Mouse (Mus musculus) inflammation-experienced regulatory T-cells, adult 16 weeks (primary cell): Measurements from ENCODE around the gene Lrrc29. TPM values are rescaled to one million over a fixed set of nuclear protein-coding genes. Genes with fewer than 3 reads are reported as not detected.

Experiments used
- polyA plus RNA-seq: library from polyadenylated mRNA; unstranded; fragments of 100-300 nt; shearing (Covaris generic); gene quantifications from one replicate; pipeline ENCODE4 v1.2.1, GENCODE M21; 2017

The Lrrc29 gene
- polyA plus RNA-seq = 3.6 TPM

DNA sequence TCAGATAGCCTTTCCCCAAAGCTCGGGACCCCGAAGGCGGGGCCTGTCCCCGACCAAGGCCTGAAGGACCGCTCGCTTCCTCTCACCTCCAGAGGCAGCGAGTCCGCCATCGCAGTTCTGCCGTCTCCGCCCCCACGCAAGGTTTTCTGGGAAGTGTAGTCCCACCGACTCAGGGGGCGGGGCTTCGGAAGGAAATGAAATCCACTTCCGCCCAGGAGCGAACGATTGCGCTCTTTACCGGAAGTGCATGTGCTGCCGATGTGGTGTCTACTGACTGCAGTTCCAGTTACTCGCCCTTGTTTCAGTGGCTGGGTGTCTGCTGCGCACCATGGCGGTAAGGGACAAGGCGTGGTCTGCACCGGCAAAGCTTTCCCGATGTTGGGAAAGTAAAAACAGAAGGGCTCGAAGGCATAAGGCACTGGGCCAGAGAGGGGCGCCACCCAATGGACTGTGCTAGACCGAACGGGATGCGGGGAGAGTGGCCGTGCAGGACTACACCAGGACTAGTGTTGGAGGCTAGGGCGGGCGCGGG lies at the start of gene Lrrc29, which contains the start of gene Tmem208:
Lrrc29 (minus strand) TSS at position 138 of the 532 bp plus-strand sequence.
Tmem208 (plus strand) TSS at position 214 of the 532 bp plus-strand sequence.

GRCm38 (mm10) chr8:105373032-105373431 lies 47.0 kb upstream of the Lrrc29 start, which contains the start of gene Plekhg4:
Gene Plekhg4 (plus strand): TSS chr8:105373274.

GRCm38 (mm10) chr8:105348450-105349095 lies 22.5 kb upstream of the Lrrc29 start, which contains the start of gene Slc9a5:
Gene Slc9a5 (plus strand): TSS chr8:105348843.

GRCm38 (mm10) chr8:105347428-105348221 lies 21.5 kb upstream of the Lrrc29 start, which contains the start of gene Fhod1:
Gene Fhod1 (minus strand): TSS chr8:105347953.

DNA sequence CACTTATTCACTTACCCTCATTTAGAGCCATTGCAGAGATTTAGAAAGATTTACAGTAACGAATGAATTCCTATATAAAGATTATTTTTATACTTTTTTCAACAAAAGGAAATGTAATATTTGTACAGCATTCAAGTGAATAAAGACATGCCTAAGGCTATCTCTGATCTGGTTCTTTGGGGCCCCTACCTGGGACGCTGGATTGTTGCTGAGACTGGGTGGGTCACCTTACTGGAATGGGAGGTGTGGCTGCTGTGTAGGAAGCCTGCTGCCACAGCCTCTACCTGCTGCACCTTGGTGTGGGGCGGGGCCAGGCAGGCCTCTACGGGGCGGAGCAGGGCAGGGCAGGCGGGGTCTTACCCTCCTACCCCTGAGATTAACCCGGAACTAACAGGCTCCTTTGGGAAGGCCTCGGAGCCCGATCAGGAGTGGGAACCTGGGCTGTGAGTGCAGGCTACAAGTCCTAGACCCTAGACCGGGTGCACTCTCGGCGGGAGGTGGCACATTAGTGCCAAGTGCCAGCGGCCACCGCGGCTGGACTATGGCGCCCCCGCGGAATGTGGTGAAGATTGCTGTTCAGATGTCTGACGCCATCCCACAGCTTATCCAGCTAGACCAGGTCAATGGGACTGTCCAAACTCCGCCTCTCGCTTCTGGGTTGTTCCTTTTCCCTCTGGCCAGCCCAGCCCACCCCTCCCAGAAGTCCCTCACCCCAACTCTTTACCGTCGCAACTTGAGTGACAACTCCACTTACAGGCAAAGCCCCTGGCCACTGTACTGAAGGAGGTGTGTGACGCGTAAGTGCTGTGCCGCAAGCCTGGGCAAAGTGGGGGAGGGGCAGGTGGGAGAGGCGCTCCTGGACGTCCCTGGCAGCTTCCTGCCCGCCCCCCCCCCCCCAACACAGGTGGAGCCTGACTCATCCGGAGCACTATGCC lies 20.6 kb downstream of the Lrrc29 start, which contains the start of gene Elmo3:
Elmo3 (plus strand) TSS at position 391 of the 935 bp plus-strand sequence.

GRCm38 (mm10) chr8:105297511-105298192 lies 28.4 kb downstream of the Lrrc29 start, which contains the start of gene E2f4:
Gene E2f4 (plus strand): TSS chr8:105297663.

GRCm38 (mm10) chr8:105295895-105296573 lies 30.0 kb downstream of the Lrrc29 start, which contains the start of gene Exoc3l:
Gene Exoc3l (minus strand): TSS chr8:105296101.

DNA sequence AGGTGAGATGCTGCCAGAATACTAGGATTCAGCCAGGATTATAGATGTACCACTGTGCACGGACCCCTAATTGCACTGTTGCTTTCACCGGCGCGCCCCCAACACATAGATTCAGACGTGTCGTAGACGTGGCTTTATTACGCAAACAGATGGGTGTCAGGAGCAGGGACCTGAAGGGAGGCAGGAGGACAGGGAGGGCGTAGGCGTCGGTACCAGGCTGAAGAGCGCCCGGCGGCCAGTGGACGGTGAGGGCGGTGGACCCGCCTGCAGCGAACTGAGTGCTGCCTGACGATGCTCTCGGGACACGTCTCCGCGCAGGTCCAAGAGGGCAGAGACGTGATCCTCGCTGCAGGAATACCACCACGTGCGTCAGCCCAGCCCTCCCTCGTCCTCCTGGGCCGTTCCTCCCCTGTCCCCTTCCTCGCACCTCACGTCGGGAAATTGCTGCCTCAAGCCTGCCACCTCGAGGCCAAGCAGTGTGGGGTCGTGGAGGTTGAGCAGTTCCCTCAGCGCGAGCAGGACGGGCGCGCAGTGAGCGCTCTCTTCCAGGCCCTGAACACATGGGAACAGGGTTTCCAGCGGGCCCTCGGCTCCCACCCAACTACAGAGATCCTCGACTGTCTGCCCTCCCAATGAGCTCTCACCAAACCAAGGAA lies 36.1 kb downstream of the Lrrc29 start, which contains the start of gene 4931428F04Rik:
4931428F04Rik (minus strand) TSS at position 60 of the 656 bp plus-strand sequence.

DNA sequence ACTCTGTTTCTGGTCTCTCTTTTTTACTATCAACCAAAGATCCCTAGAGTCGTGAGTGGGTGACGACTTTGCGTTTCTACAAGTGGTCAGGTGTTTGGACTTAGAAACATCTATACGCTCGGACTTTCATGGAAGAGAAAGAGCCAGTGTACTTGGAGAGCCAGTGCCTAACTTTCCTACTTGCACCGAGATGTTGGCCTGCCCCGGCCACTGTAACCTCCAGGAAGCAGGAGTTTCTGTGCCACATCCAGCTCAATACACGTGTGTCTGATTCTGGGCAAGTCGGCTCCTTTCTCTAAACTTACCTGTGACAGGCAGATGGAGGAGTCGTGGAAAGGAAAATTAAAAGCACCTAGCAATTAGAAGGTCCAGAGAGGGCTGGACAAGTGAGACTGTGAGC lies 50.2 kb downstream of the Lrrc29 start, which contains the start of gene Nol3:
Nol3 (plus strand) TSS at position 301 of the 400 bp plus-strand sequence.

DNA sequence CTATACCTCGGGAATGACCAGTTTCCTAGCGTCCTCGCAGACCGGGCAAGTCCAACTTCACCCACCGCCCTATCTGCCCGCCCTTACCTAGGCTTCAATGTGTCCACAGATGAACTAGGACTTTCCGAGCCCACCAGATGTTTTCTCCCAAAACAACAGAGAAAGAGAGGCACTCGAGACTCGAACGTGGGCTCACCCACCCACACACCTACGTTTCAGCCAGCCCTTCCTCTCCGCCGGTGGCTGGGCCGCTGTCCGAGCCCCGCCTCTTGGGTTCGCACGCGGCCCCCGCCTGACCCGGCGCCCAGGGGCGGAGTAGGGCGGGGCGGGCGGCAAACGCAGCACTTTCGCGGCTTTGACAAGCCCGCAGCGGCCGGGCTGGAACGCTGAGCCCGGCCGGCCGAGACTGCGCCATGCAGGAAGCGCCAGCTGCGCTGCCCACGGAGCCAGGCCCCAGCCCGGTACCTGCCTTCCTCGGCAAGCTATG lies 56.6 kb downstream of the Lrrc29 start, which contains the start of gene Hsf4:
Hsf4 (plus strand) TSS at position 341 of the 487 bp plus-strand sequence.

GRCm38 (mm10) chr8:105264024-105264982 lies 61.8 kb downstream of the Lrrc29 start, which contains the start of the genes Tradd and Fbxl8:
Gene Tradd (minus strand): TSS chr8:105264609.
Gene Fbxl8 (plus strand): TSS chr8:105264648.

Other genes starting within 250 kb of the Lrrc29 start
- not detected for gene Ces3b, start 242.5 kb downstream of the Lrrc29 start, polyA plus RNA-seq
- not detected for gene Ces4a, start 194.5 kb downstream of the Lrrc29 start, polyA plus RNA-seq
- gene Cbfb, start 155.6 kb downstream of the Lrrc29 start, polyA plus RNA-seq = 31.8 TPM
- 36.3 TPM for gene D230025D16Rik, start 101.1 kb downstream of the Lrrc29 start, polyA plus RNA-seq
- gene B3gnt9, start 71.1 kb downstream of the Lrrc29 start, polyA plus RNA-seq = 1.9 TPM
- 60.2 TPM for gene Tradd, start 61.7 kb downstream of the Lrrc29 start, polyA plus RNA-seq
- gene Fbxl8, start 61.6 kb downstream of the Lrrc29 start, polyA plus RNA-seq = 27.8 TPM
- gene Hsf4, start 56.5 kb downstream of the Lrrc29 start, polyA plus RNA-seq = 0.38 TPM
- gene Nol3, start 50.1 kb downstream of the Lrrc29 start, polyA plus RNA-seq = not detected
- 1.8 TPM for gene 4931428F04Rik, start 36.4 kb downstream of the Lrrc29 start, polyA plus RNA-seq
- gene Exoc3l, start 30.2 kb downstream of the Lrrc29 start, polyA plus RNA-seq = 2.5 TPM
- 92.2 TPM for gene E2f4, start 28.6 kb downstream of the Lrrc29 start, polyA plus RNA-seq
- gene Elmo3, start 20.7 kb downstream of the Lrrc29 start, polyA plus RNA-seq = 12.2 TPM
- 134 TPM for gene Tmem208, start 76 bp upstream of the Lrrc29 start, polyA plus RNA-seq
- 1.3 TPM for gene Fhod1, start 21.7 kb upstream of the Lrrc29 start, polyA plus RNA-seq
- 0.56 TPM for gene Slc9a5, start 22.6 kb upstream of the Lrrc29 start, polyA plus RNA-seq
- gene Plekhg4, start 47.0 kb upstream of the Lrrc29 start, polyA plus RNA-seq = not detected
- not detected for gene Kctd19, start 87.2 kb upstream of the Lrrc29 start, polyA plus RNA-seq
- gene Lrrc36, start 87.3 kb upstream of the Lrrc29 start, polyA plus RNA-seq = not detected
- 0.76 TPM for gene Tppp3, start 145.2 kb upstream of the Lrrc29 start, polyA plus RNA-seq
- gene Zdhhc1, start 170.6 kb upstream of the Lrrc29 start, polyA plus RNA-seq = 3.5 TPM
- not detected for gene Hsd11b2, start 192.5 kb upstream of the Lrrc29 start, polyA plus RNA-seq
- 42.2 TPM for gene Atp6v0d1, start 239.8 kb upstream of the Lrrc29 start, polyA plus RNA-seq